Mouse (Mus musculus): ENCODE measurements around the gene Leprot. TPM values are rescaled to one million over a fixed set of nuclear protein-coding genes. Genes with fewer than 3 reads are reported as not detected.

Leprot gene
- polyA plus RNA-seq, 1 experiment, result 43.1 TPM

GRCm38 (mm10) chr4:101664766-101665165 is 17.2 kb downstream of the Leprot start:
- H3K36me3 ChIP-seq (ENCODE audit: control insufficient read depth, insufficient read depth), result peaks cover 10% of the 10 kb centered on the region
- TF ChIP-seq TCF3 (IDR thresholded peaks at IDR 0.05; ENCODE audit: insufficient read length, low read depth) (no peak), TCF12 (IDR thresholded peaks at IDR 0.05; ENCODE audit: insufficient read depth, poor library complexity, severe bottlenecking) (no peak), USF1 (IDR thresholded peaks at IDR 0.05; ENCODE audit: low read depth) (no peak), POLR2AphosphoS2 (IDR thresholded peaks at IDR 0.05; ENCODE audit: insufficient read length, low read depth) (no peak), MAX (IDR thresholded peaks at IDR 0.05; ENCODE audit: low read depth) (no peak), POLR2A (IDR thresholded peaks at IDR 0.05; ENCODE audit: insufficient read length, low read depth) (no peak), MYOD1 (IDR thresholded peaks at IDR 0.05; ENCODE audit: control insufficient read depth in 1 of 3, insufficient read length in 2 of 3, low read depth in 2 of 3) (no peak), SRF (IDR thresholded peaks at IDR 0.05; ENCODE audit: control insufficient read depth, insufficient read length, low read depth) (no peak), E2F4 (IDR thresholded peaks at IDR 0.05; ENCODE audit: insufficient read depth) (no peak), REST (IDR thresholded peaks at IDR 0.05; ENCODE audit: insufficient read depth, insufficient read length) (no peak), CEBPB (IDR thresholded peaks at IDR 0.05; ENCODE audit: insufficient read depth, poor library complexity, severe bottlenecking) (no peak), MYOG (IDR thresholded peaks at IDR 0.05; ENCODE audit: control insufficient read depth in 1 of 3, insufficient read depth in 1 of 3, insufficient read length in 2 of 3, low read depth in 2 of 3) (no peak)
- H3K27me3 ChIP-seq (ENCODE audit: control insufficient read depth, insufficient read depth, insufficient read length), result no peaks in the 10 kb centered on the region
- no peak overlapping the region for H3ac ChIP-seq (ENCODE audit: control insufficient read depth, insufficient read length)
- H3K4me3 ChIP-seq, result no peak overlapping the region
- no peaks in the 10 kb centered on the region for H3K79me2 ChIP-seq (ENCODE audit: control insufficient read depth, insufficient read depth)
- H3K4me2 ChIP-seq (ENCODE audit: low read depth), result no peak overlapping the region

- no peaks in the 10 kb centered on the region for H3K27me3 ChIP-seq (ENCODE audit: control insufficient read depth, insufficient read depth, insufficient read length)
- peak overlapping the region; percentile 28 for H3K4me2 ChIP-seq (ENCODE audit: low read depth)
- no peak overlapping the region for H3ac ChIP-seq (ENCODE audit: control insufficient read depth, insufficient read length)
- no peaks in the 10 kb centered on the region for H3K79me2 ChIP-seq (ENCODE audit: control insufficient read depth, insufficient read depth)
- no peaks in the 10 kb centered on the region for H3K36me3 ChIP-seq (ENCODE audit: control insufficient read depth, insufficient read depth)
- TF ChIP-seq E2F4 (IDR thresholded peaks at IDR 0.05; ENCODE audit: insufficient read depth) (no peak), USF1 (IDR thresholded peaks at IDR 0.05; ENCODE audit: low read depth) (no peak), SRF (IDR thresholded peaks at IDR 0.05; ENCODE audit: control insufficient read depth, insufficient read length, low read depth) (no peak), TCF12 (IDR thresholded peaks at IDR 0.05; ENCODE audit: insufficient read depth, poor library complexity, severe bottlenecking) (no peak)
- no peak overlapping the region for H3K4me3 ChIP-seq
Measured at GRCm38 (mm10) chr4:101669161-101669560, 21.6 kb downstream of the Leprot start.

GRCm38 (mm10) chr4:101669811-101670210 is 22.3 kb downstream of the Leprot start:
- no peaks in the 10 kb centered on the region for H3K36me3 ChIP-seq (ENCODE audit: control insufficient read depth, insufficient read depth)
- no peak overlapping the region for H3ac ChIP-seq (ENCODE audit: control insufficient read depth, insufficient read length)
- no peak for TF ChIP-seq CEBPB (IDR thresholded peaks at IDR 0.05; ENCODE audit: insufficient read depth, poor library complexity, severe bottlenecking)
- no peak for TF ChIP-seq SRF (IDR thresholded peaks at IDR 0.05; ENCODE audit: control insufficient read depth, insufficient read length, low read depth)
- no peak for TF ChIP-seq USF1 (IDR thresholded peaks at IDR 0.05; ENCODE audit: low read depth)
- TF ChIP-seq MAX (IDR thresholded peaks at IDR 0.05; ENCODE audit: low read depth), result no peak
- TF ChIP-seq POLR2AphosphoS2 (IDR thresholded peaks at IDR 0.05; ENCODE audit: insufficient read length, low read depth), result no peak
- TF ChIP-seq E2F4 (IDR thresholded peaks at IDR 0.05; ENCODE audit: insufficient read depth), result no peak
- TF ChIP-seq TCF12 (IDR thresholded peaks at IDR 0.05; ENCODE audit: insufficient read depth, poor library complexity, severe bottlenecking), result no peak
- no peak for TF ChIP-seq MYOG (IDR thresholded peaks at IDR 0.05; ENCODE audit: control insufficient read depth in 1 of 3, insufficient read depth in 1 of 3, insufficient read length in 2 of 3, low read depth in 2 of 3)
- TF ChIP-seq MYOD1 (IDR thresholded peaks at IDR 0.05; ENCODE audit: control insufficient read depth in 1 of 3, insufficient read length in 2 of 3, low read depth in 2 of 3), result no peak
- H3K4me3 ChIP-seq, result no peak overlapping the region
- peak overlapping the region; percentile 28 for H3K4me2 ChIP-seq (ENCODE audit: low read depth)
- no peaks in the 10 kb centered on the region for H3K27me3 ChIP-seq (ENCODE audit: control insufficient read depth, insufficient read depth, insufficient read length)
- H3K79me2 ChIP-seq (ENCODE audit: control insufficient read depth, insufficient read depth), result no peaks in the 10 kb centered on the region

GRCm38 (mm10) chr4:101674790-101675189 is 27.3 kb downstream of the Leprot start:
- TF ChIP-seq E2F4 (IDR thresholded peaks at IDR 0.05; ENCODE audit: insufficient read depth) (no peak), POLR2A (IDR thresholded peaks at IDR 0.05; ENCODE audit: insufficient read length, low read depth) (no peak)
- no peaks in the 10 kb centered on the region for H3K36me3 ChIP-seq (ENCODE audit: control insufficient read depth, insufficient read depth)
- no peak overlapping the region for H3ac ChIP-seq (ENCODE audit: control insufficient read depth, insufficient read length)
- no peaks in the 10 kb centered on the region for H3K27me3 ChIP-seq (ENCODE audit: control insufficient read depth, insufficient read depth, insufficient read length)
- H3K79me2 ChIP-seq (ENCODE audit: control insufficient read depth, insufficient read depth), result no peaks in the 10 kb centered on the region
- H3K4me2 ChIP-seq (ENCODE audit: low read depth), result no peak overlapping the region
- H3K4me3 ChIP-seq, result no peak overlapping the region

- H3ac ChIP-seq (ENCODE audit: control insufficient read depth, insufficient read length), result no peak overlapping the region
- no peaks in the 10 kb centered on the region for H3K36me3 ChIP-seq (ENCODE audit: control insufficient read depth, insufficient read depth)
- no peak overlapping the region for H3K4me2 ChIP-seq (ENCODE audit: low read depth)
- no peaks in the 10 kb centered on the region for H3K79me2 ChIP-seq (ENCODE audit: control insufficient read depth, insufficient read depth)
- no peaks in the 10 kb centered on the region for H3K27me3 ChIP-seq (ENCODE audit: control insufficient read depth, insufficient read depth, insufficient read length)
- no peak overlapping the region for H3K4me3 ChIP-seq
- TF ChIP-seq MAX (IDR thresholded peaks at IDR 0.05; ENCODE audit: low read depth) (no peak), SRF (IDR thresholded peaks at IDR 0.05; ENCODE audit: control insufficient read depth, insufficient read length, low read depth) (no peak), E2F4 (IDR thresholded peaks at IDR 0.05; ENCODE audit: insufficient read depth) (no peak), TCF3 (IDR thresholded peaks at IDR 0.05; ENCODE audit: insufficient read length, low read depth) (no peak), POLR2A (IDR thresholded peaks at IDR 0.05; ENCODE audit: insufficient read length, low read depth) (no peak), REST (IDR thresholded peaks at IDR 0.05; ENCODE audit: insufficient read depth, insufficient read length) (no peak), MYOG (IDR thresholded peaks at IDR 0.05; ENCODE audit: control insufficient read depth in 1 of 3, insufficient read depth in 1 of 3, insufficient read length in 2 of 3, low read depth in 2 of 3) (no peak), POLR2AphosphoS2 (IDR thresholded peaks at IDR 0.05; ENCODE audit: insufficient read length, low read depth) (no peak), TCF12 (IDR thresholded peaks at IDR 0.05; ENCODE audit: insufficient read depth, poor library complexity, severe bottlenecking) (no peak), MYOD1 (IDR thresholded peaks at IDR 0.05; ENCODE audit: control insufficient read depth in 1 of 3, insufficient read length in 2 of 3, low read depth in 2 of 3) (no peak)
Measured at GRCm38 (mm10) chr4:101675726-101676125, 28.2 kb downstream of the Leprot start.
